Mouse (Mus musculus) ovary, adult 10 weeks (tissue): Measurements from ENCODE around the gene Gm21834. TPM values are rescaled to one million over a fixed set of nuclear protein-coding genes. Genes with fewer than 3 reads are reported as not detected.

ENCODE experiments used
- polyA plus RNA-seq: library from polyadenylated mRNA; stranded (reverse); fragments of 350-450 nt; fragmentation: Illumina TruSeq; extraction: RNeasy Lipid Tissue Mini Kit (QIAGEN cat#74804); gene quantifications from one replicate; pipeline ENCODE4 v1.2.3, GENCODE M21; 2014

The Gm21834 gene
- not detected for polyA plus RNA-seq

DNA sequence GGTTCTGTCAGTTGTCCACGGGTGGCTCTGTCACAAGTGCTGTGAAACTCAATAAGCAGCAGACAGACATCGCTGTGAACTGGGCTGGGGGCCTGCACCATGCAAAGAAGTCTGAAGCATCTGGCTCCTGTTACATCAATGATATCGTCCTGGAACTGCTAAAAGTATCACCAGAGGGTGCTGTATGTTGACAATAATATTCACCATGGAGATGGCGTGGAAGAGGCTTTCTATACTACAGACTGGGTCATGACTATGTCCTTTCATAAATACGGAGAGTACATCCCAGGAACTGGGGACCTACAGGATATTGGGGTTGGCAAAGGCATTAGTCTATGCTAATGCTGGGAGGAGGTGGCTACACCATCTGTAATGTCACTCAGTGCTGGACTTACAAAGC, at the start of gene Gm21834:
Gm21834 (minus strand) TSS at position 101 of the 400 bp plus-strand sequence.

DNA sequence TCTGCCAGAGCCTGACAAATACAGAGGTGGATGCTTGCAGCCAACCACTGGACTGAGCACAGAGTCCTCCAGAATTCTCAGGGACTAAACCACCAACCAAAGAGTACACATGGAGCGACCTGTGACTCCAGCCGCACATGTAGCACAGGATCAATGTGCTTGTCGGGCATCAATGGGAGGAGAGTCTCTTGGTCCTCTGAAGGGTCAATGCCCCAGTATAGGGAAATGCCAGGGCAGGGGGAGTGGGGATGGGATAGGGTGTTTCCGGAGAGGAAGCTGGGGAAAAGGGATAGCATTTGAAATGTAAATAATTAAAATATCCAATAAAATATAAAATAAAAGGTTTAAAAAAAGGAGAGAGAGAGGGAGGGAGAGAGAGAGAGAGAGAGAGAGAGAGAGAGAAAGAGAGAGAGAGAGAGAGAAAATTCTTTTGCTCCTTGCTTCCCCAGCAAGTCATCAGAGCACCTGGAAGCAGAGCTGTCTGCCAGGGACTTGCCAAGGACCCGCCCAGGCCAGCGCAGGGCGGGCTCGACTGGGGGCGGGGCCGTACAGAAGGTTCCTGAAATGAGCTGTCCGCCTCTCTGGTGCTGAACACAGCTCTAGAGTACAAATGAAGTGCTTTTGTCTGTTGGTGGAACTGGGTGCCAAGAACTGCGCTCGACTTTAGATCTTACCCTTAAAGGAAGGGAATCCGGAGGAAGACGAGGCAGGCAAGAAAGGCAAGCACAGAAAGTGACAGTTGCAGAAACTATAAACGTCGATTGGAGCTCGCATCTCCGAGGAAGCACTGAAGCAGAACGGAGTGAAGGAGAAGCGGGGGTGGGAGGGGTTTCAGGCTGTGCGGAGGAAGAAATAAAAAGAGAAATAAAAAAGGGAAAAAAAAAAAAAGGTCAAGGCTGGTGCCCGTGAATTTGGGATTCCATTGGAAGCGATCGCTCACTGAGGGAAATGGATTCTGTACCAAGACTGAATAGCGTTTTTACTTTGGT, 26.9 kb upstream of the Gm21834 start, which contains the start of gene Cntnap5c:
Cntnap5c (plus strand) TSS at position 949 of the 989 bp plus-strand sequence.

Other genes with a start within 250 kb of the Gm21834 start
- gene Vmn2r120, start 196.7 kb downstream of the Gm21834 start, polyA plus RNA-seq, result not detected
- not detected for gene Cntnap5c, start 27.4 kb upstream of the Gm21834 start, polyA plus RNA-seq